Mouse (Mus musculus): ENCODE results near the gene Snd1.

DNA sequence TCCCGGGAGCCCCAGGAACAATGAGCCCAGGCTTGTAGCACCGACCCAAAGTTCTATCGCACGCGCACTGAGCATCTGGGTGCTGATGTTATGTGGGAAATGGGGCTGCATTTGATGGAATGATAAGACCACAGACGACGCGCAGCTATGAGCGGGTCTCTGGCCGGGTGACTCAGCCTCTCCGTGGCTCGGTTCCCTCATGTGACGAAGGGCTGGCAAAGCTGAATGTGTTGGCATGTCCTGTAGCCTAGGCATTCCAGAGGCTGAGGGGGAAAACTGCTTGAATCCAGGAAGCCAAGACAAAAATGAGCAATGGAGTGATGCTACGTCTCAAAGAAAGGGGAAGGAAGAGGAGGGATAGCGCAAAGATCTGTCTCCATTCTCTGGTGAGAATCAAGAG, 434.9 kb downstream of the Snd1 start:
- TF ChIP-seq ZNF384 (IDR thresholded peaks at IDR 0.05; ENCODE audit: low read depth, low read length) = no peak
- TF ChIP-seq CHD2 (IDR thresholded peaks at IDR 0.05; ENCODE audit: low read depth, low read length) = no peak
- TF ChIP-seq ZC3H11A (IDR thresholded peaks at IDR 0.05; ENCODE audit: borderline replicate concordance, low read depth, low read length) = no peak
- TF ChIP-seq MAFK (IDR thresholded peaks at IDR 0.05; ENCODE audit: insufficient read depth, low read depth, low read length) = no peak
- no peak for TF ChIP-seq HCFC1 (IDR thresholded peaks at IDR 0.05; ENCODE audit: borderline replicate concordance, insufficient read depth, low read length)
